Mouse (Mus musculus) heart, adult 2 months (tissue): Measurements from ENCODE around the gene Atf7ip.

Source experiments
- CTCF ChIP-seq: fragments of 200-600 bp; IDR thresholded peaks from 2 replicates; pipeline ENCODE4 v1.8.1; 2022; ENCODE audit warnings: antibody characterized with exemption, mild to moderate bottlenecking, moderate library complexity
- POLR2A ChIP-seq: fragments of 200-500 bp; IDR thresholded peaks from 2 replicates; pipeline ENCODE4 v1.6.1; 2011; ENCODE audit warnings: mild to moderate bottlenecking, low read depth, low read length, control low read depth; ENCODE audit not compliant: insufficient read depth

DNA sequence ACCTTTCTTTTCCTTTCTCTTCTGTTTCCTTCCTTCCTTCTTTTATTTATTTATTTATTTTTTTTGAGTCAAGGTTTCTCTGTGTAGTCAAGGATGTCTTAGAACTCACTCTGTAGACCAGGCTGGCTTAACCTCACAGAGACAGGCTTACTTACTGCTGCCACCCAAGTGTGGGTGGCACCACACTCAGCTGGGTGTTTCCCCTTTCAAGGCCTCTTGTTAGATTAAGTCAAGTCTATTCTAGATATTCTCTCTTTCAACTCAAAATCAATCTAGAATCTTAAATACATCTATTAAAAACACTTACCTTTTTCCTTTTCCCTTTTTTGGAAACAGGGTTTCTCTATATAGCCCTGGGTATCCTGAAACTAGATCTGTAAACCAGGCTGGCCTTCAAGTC lies 11.3 kb downstream of the Atf7ip start:
- TF ChIP-seq POLR2A (no peak), CTCF (no peak)
